Mouse (Mus musculus) spleen, adult 2 months (tissue): ENCODE measurements around the gene Mpzl1. TPM values are rescaled to one million over a fixed set of nuclear protein-coding genes. Genes with fewer than 3 reads are reported as not detected.

Experiments
- DNase-seq, 2 experiments: peaks; one replicate each; pipeline versions ENCODE4 v3.0.0 to v3.0.0-alpha.2; 2012 to 2021; ENCODE audit warnings: low spot score in 2 of 2, low read depth in 1 of 2
- H3K27ac ChIP-seq: fragments of 200-500 bp; 2 replicates; pipeline ENCODE4 v1.5.1; 2012; ENCODE audit warnings: low read length, inconsistent platforms; ENCODE audit not compliant: insufficient read depth
- H3K27me3 ChIP-seq: fragments of 200-500 bp; 2 replicates; pipeline ENCODE4 v1.6.1; 2012; ENCODE audit warnings: mild to moderate bottlenecking, moderate library complexity, low read length, inconsistent platforms; ENCODE audit not compliant: control insufficient read depth, insufficient read depth
- H3K36me3 ChIP-seq: fragments of 200-500 bp; 2 replicates; pipeline ENCODE4 v1.6.1; 2012; ENCODE audit warnings: mild to moderate bottlenecking, low read length, inconsistent platforms; ENCODE audit not compliant: control insufficient read depth, insufficient read depth
- H3K4me1 ChIP-seq: fragments of 200-500 bp; 2 replicates; pipeline ENCODE4 v1.6.1; 2011; ENCODE audit warnings: inconsistent platforms; ENCODE audit not compliant: control insufficient read depth, insufficient read depth, insufficient read length
- H3K4me3 ChIP-seq: fragments of 200-500 bp; 2 replicates; pipeline ENCODE4 v1.5.1; 2011; ENCODE audit warnings: mild to moderate bottlenecking, inconsistent platforms; ENCODE audit not compliant: insufficient read depth, insufficient read length; ENCODE audit errors: extremely low read depth
- CTCF ChIP-seq: fragments of 200-500 bp; IDR thresholded peaks from 2 replicates; pipeline ENCODE4 v1.5.1; 2011; ENCODE audit warnings: mild to moderate bottlenecking, inconsistent platforms; ENCODE audit not compliant: insufficient read depth, insufficient read length, insufficient replicate concordance; ENCODE audit errors: extremely low read depth
- POLR2A ChIP-seq: fragments of 200-500 bp; IDR thresholded peaks from 2 replicates; pipeline ENCODE4 v1.6.1; 2011; ENCODE audit warnings: low read depth, low read length, inconsistent platforms
- WGBS: fragments of 180-500 bp; shearing (Covaris S2); methylation state at CpG from one replicate; pipeline ENCODE4 v1.1.7; 2018; 5-methylcytosine and 5-hydroxymethylcytosine counted together
- polyA plus RNA-seq: library from polyadenylated mRNA; depleted of rRNA; stranded (reverse); fragments of >200 nt; gene quantifications from 2 replicates; pipeline ENCODE4 v1.2.3, GENCODE M21; 2012

Gene Mpzl1
- polyA plus RNA-seq, 1 experiment = 15.9 TPM

GRCm38 (mm10) chr1:165633345-165633744 lies 993 bp downstream of the Mpzl1 start:
- TF ChIP-seq POLR2A (no peak), CTCF (no peak)
- Histone ChIP-seq H3K4me3 (no peak overlapping the region), H3K4me1 (peaks cover 2% of the 10 kb centered on the region; the same call in 1 of the 2 replicates), H3K36me3 (no peaks in the 10 kb centered on the region), H3K27ac (no peak overlapping the region), H3K27me3 (peaks cover 3% of the 10 kb centered on the region; the same call in 1 of the 2 replicates)
- 44% methylated on average over 12 of the region's 12 CpGs for WGBS
- DNase-seq = no peak

GRCm38 (mm10) chr1:165631136-165631535 lies 3.2 kb downstream of the Mpzl1 start:
- TF ChIP-seq CTCF = no peak
- no peak for TF ChIP-seq POLR2A
- peaks cover 3% of the 10 kb centered on the region; the same call in 1 of the 2 replicates for H3K27me3 ChIP-seq

GRCm38 (mm10) chr1:165629975-165630374 lies 4.4 kb downstream of the Mpzl1 start:
- WGBS = 51% methylated on average over 8 of the region's 8 CpGs
- H3K4me1 ChIP-seq = peaks cover 2% of the 10 kb centered on the region; the same call in 1 of the 2 replicates
- TF ChIP-seq CTCF = no peak
- no peak for TF ChIP-seq POLR2A
- peaks cover 3% of the 10 kb centered on the region; the same call in 1 of the 2 replicates for H3K27me3 ChIP-seq
- DNase-seq = no peak
- H3K27ac ChIP-seq = no peak overlapping the region
- H3K4me3 ChIP-seq = no peak overlapping the region
- no peaks in the 10 kb centered on the region for H3K36me3 ChIP-seq

More at GRCm38 (mm10) chr1:165631136-165631535, 3.2 kb downstream of the Mpzl1 start:
- Histone ChIP-seq H3K4me1 (peaks cover 2% of the 10 kb centered on the region; the same call in 1 of the 2 replicates), H3K36me3 (no peaks in the 10 kb centered on the region), H3K27ac (no peak overlapping the region), H3K4me3 (no peak overlapping the region)
- WGBS = 76% methylated on average over 8 of the region's 8 CpGs
- no peak for DNase-seq

GRCm38 (mm10) chr1:165628603-165629002 lies 5.7 kb downstream of the Mpzl1 start:
- Histone ChIP-seq H3K4me3 (no peak overlapping the region), H3K27me3 (no peaks in the 10 kb centered on the region; the same call in 1 of the 2 replicates), H3K36me3 (no peaks in the 10 kb centered on the region), H3K27ac (no peak overlapping the region), H3K4me1 (no peaks in the 10 kb centered on the region)
- TF ChIP-seq CTCF = no peak
- TF ChIP-seq POLR2A = no peak
- WGBS = 45% methylated on average over 1 of the region's 1 CpGs
- no peak for DNase-seq

GRCm38 (mm10) chr1:165625896-165626295 lies 8.4 kb downstream of the Mpzl1 start:
- no peaks in the 10 kb centered on the region for H3K4me1 ChIP-seq
- no peak overlapping the region for H3K27ac ChIP-seq
- H3K27me3 ChIP-seq = no peaks in the 10 kb centered on the region
- TF ChIP-seq CTCF (no peak), POLR2A (no peak)
- no peaks in the 10 kb centered on the region for H3K36me3 ChIP-seq
- no peak for DNase-seq
- WGBS = 78% methylated on average over 5 of the region's 5 CpGs
- no peak overlapping the region for H3K4me3 ChIP-seq

GRCm38 (mm10) chr1:165625058-165625457 lies 9.3 kb downstream of the Mpzl1 start:
- Histone ChIP-seq H3K27ac (no peak overlapping the region), H3K4me3 (no peak overlapping the region), H3K4me1 (no peaks in the 10 kb centered on the region), H3K36me3 (no peaks in the 10 kb centered on the region), H3K27me3 (no peaks in the 10 kb centered on the region)
- TF ChIP-seq POLR2A = no peak
- TF ChIP-seq CTCF = no peak
- 88% methylated on average over 5 of the region's 5 CpGs for WGBS
- no peak for DNase-seq

GRCm38 (mm10) chr1:165618201-165618624 lies 16.1 kb downstream of the Mpzl1 start:
- DNase-seq = no peak
- Histone ChIP-seq H3K27me3 (no peaks in the 10 kb centered on the region), H3K27ac (peak overlapping the region; percentile 33), H3K4me1 (no peaks in the 10 kb centered on the region), H3K4me3 (no peak overlapping the region), H3K36me3 (no peaks in the 10 kb centered on the region)
- WGBS = 76% methylated on average over 9 of the region's 9 CpGs
- no peak for TF ChIP-seq CTCF
- TF ChIP-seq POLR2A = no peak
